ENCODE assay signal across 7 mouse cellular contexts in the genomic region with DNA sequence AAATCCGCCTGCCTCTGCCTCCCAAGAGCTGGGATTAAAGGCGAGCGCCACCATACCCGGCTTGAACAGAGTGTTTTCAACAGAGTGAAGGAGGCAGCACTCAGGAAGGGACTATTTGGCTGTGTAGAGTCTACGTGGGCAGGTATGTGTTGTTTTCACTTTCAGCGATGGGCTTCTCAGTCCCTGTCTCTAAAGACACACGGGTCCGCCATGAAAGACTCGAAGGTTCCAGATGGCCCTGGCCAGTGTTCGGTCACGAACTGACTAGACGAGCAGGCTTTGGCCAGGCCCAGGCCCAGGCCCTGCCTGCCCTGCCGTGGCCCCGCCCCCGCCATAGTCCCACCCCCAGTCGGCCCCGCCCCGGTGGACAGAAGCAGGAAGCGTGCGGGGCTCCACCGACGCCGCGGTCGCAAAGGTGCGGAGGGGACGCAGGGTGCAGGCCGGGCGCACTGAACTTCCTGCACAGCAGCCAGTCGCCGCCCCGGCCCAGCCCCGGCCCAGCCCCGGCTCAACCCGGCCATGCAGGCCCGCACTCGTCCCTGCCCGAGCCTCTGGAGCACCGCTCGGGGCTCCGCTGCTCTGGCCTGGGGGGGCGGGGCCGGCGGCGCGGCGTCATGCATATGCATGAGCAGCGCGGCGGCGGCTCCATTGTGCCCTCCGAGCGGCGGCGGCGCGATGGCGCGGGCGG. TPM values are rescaled to one million over a fixed set of nuclear protein-coding genes. Genes with fewer than 3 reads are reported as not detected.
A peak's percentile ranks its signal among the peaks of the same experiment; 100 is the strongest.
DNase-seq lines count a peak whose midpoint lies in the region; ATAC-seq lines count a peak whose summit lies in the region.

A gene (plus strand): TSS at position 349 of the 688 bp plus-strand sequence.

- H3K27ac ChIP-seq in limb, embryonic 10.5 days: peak within 1 kb of the TSS; percentile 92
- H3K27ac ChIP-seq in midbrain, embryonic 13.5 days: peak within 1 kb of the TSS; percentile 95

- no peaks in the 10 kb centered on the region for H3K9me3 ChIP-seq in limb, embryonic 10.5 days (replicated peaks)
- H3K9me3 ChIP-seq in midbrain, embryonic 13.5 days: no peaks in the 10 kb centered on the region

- H3K4me1 ChIP-seq in limb, embryonic 10.5 days: peaks cover 23% of the 10 kb centered on the region
- peaks cover 24% of the 10 kb centered on the region for H3K4me1 ChIP-seq in midbrain, embryonic 13.5 days (replicated peaks)

- peak; percentile 93 for DNase-seq in adrenal gland, adult 8-10 months
- DNase-seq in embryo, embryonic 9.5 days (ENCODE audit: extremely low spot score): peak; percentile 97
- DNase-seq in gonadal fat pad, adult 2 months (ENCODE audit: low read depth): peak; percentile 51
- DNase-seq in kidney, adult 11 months: peak; percentile 95
- peak; percentile 98 for DNase-seq in limb, embryonic 10.5 days (ENCODE audit: low spot score)
- DNase-seq in spleen, adult 12 weeks (ENCODE audit: low spot score): peak; percentile 95

- 10% methylated on average over 52 of the region's 60 CpGs for WGBS in limb, embryonic 10.5 days
- WGBS in midbrain, embryonic 13.5 days: 11% methylated on average over 37 of the region's 60 CpGs

- peak within 1 kb of the TSS; percentile 84 for H3K4me3 ChIP-seq in limb, embryonic 10.5 days
- H3K4me3 ChIP-seq in midbrain, embryonic 13.5 days (replicated peaks): peak within 1 kb of the TSS; percentile 96

- peaks cover 21% of the 10 kb centered on the region for H3K36me3 ChIP-seq in limb, embryonic 10.5 days
- peaks cover 22% of the 10 kb centered on the region for H3K36me3 ChIP-seq in midbrain, embryonic 13.5 days

- ATAC-seq in midbrain, embryonic 13.5 days: peak; percentile 98

- H3K27me3 ChIP-seq in limb, embryonic 10.5 days (ENCODE audit: low read depth, poor library complexity, severe bottlenecking): no peaks in the 10 kb centered on the region
- no peaks in the 10 kb centered on the region for H3K27me3 ChIP-seq in midbrain, embryonic 13.5 days

- peak within 1 kb of the TSS; percentile 82 for H3K4me2 ChIP-seq in midbrain, embryonic 13.5 days (replicated peaks)

- peak within 1 kb of the TSS; percentile 97 for H3K9ac ChIP-seq in midbrain, embryonic 13.5 days (replicated peaks)

RNA-seq across cellular contexts. Expression of the gene that starts here (rescaled TPM):
- total RNA-seq in adrenal gland, adult 8-10 months (2022): 10 to 100 TPM; 51.9 to 66.8 (median 59.9) TPM
- polyA plus RNA-seq in gonadal fat pad, adult 2 months (2012; rRNA removed): 26.3 and 43.1 TPM in 2 replicates
- 10.9 and 12.4 TPM in 2 replicates for polyA plus RNA-seq in limb, embryonic 10.5 days (2016; fragmentation: Nextera tagmentation; extraction: Ambion mirVana)
- 32.9 and 33.6 TPM in 2 replicates for polyA plus RNA-seq in midbrain, embryonic 13.5 days (2015; fragmentation: Nextera tagmentation; extraction: Ambion mirVana)

Comparison
In these comparisons a context has a peak if more than half of its experiments do, and no peak if none do; other contexts are left out.
1. Peak in every context shown above with its lines: DNase-seq, ATAC-seq, H3K4me3 ChIP-seq and H3K27ac ChIP-seq.